Mouse (Mus musculus): Measurements from ENCODE around the gene Fiz1.
A peak's percentile ranks its signal among the peaks of the same experiment; 100 is the strongest.
"Not testable (repeated sequence)": the region's sequence is repeated elsewhere in the genome, so short reads cannot be mapped to it uniquely, and the experiment has no call there.

Gene Fiz1

DNA sequence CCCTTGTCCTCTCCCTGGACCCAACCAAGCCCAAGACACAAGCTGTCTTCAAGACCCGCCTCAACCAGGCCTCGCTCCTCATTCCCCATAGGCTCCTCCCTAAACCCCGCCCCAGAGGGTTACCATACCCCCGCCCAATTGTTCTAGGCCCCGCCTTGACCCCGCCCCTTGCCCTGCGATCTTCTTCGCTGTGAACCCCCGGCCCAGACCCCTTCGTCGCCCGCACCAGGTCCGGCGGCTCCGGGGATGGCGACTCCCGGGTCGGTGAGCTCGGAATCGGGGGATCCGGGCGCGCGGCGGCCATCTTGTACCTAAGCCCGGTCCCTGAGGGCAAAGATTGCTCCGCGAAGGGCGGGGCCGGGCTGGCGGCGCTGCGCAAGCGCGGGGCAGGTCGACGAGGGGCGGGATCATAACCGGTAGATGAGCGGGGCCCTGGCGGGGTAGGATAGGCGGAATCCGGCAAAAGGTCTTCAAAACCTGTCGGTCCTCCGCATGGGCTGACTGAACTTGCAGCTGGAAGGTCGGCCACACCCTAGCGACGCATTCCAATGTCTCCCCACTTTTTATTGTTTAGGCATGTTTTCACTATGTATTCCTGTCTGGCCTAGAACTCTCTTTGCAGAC is 23.7 kb upstream of the Fiz1 start, which contains the start of gene Zfp784:
Zfp784 (minus strand) TSS at position 338 of the 624 bp plus-strand sequence.
- peak; percentile 95 for DNase-seq (ENCODE audit: low spot score in 2 of 2)

DNA sequence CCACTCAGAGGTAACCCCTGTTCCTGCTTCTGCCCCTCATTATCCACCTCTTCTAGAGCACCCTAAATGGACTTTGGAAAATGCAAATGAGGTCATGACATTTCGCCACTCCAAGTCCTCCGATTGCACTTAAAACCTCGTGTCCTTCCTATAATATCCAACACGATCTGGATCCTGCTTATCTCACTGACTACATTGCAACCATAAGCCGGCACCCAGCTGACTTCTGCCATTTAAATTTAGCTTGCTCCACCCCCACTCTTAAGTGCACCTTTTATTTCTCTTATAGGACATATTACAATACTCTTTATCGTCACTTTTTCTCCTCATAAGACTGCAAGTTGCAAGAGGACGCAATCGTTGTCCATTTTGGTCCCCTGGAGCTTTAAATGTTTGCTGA is 23.0 kb upstream of the Fiz1 start:
- DNase-seq (ENCODE audit: low spot score in 2 of 2), result no peak

DNA sequence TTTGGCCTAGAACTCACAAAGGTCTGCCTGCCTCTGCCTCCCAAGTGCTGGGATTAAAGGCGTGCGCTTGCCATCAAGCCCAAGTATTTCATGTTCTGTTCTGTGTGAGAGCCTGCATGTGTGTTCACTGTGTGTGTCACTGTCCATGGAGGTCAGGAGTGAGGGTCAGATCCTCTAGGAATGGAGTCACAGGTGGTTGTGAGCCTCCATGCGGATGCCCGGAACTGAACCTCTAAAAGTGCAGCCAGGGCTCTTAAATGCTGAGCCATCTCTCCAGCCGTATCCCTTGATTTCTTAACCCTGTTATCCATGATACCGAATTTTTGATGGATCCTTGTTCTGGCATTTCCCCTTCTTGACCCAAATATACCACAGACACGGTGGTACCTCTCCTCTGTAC is 22.5 kb upstream of the Fiz1 start:
- DNase-seq (ENCODE audit: low spot score in 2 of 2), result no peak

DNA sequence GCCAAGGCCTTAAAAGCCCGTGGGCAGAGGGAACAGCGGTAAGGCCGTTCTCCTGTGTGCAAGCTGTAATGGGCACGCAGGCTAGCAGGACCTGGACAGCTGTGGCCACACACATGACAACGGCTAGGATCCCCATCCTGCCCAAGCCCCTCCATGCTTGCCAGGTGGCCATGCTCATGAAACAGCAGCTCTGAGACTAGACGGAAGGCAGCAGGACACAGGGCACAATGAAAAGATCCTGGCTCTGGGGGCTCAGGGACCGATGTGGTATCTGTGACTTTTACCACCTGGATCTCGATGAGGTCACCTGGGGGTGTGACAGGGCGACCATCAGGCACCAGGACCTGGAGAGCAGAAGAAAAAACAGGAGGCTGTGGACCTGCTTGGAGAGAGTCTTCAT is 21.6 kb upstream of the Fiz1 start:
- no peak for DNase-seq (ENCODE audit: low spot score in 2 of 2)

DNA sequence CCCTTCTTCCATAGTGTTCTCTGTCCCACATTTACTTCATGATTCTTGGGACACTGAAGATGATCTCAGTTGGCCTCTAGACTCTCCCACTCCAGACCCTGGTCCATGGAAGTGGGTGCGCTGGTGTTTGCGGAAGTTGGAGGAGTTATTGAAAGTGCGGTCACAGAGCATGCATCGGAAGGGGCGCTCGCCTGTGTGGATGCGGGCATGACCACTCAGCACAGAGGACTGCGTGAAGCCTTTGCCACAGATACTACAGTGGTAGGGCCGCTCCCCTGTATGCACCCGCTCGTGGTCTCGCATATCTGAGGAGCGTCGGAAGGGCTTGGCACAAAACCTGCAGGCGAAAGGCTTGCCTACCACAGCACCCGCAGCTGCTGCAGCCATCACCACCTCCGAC is 21.1 kb upstream of the Fiz1 start:
- no peak for DNase-seq (ENCODE audit: low spot score in 2 of 2)

DNA sequence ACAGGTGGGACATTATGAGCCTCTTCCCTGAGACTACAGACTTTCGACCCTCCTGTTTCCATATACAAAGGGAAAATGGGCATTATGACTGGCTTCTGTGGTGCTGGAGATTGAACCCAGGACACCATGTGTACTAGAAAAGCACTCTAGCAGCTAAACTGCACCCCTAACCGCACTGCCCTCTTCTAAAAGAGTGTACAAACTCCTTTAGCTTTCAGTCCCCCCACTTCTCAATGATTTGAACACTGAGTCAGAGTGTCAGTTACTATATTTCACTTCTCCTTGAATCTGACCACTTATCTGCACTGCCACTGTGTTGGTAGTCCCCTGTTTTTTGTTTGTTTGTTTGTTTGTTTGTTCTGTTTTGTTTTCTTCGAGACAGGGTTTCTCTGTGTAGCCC is 19.3 kb upstream of the Fiz1 start, which contains the start of gene 4632433K11Rik:
4632433K11Rik (plus strand) TSS at position 301 of the 400 bp plus-strand sequence.
- no peak for DNase-seq (ENCODE audit: low spot score in 2 of 2)

DNA sequence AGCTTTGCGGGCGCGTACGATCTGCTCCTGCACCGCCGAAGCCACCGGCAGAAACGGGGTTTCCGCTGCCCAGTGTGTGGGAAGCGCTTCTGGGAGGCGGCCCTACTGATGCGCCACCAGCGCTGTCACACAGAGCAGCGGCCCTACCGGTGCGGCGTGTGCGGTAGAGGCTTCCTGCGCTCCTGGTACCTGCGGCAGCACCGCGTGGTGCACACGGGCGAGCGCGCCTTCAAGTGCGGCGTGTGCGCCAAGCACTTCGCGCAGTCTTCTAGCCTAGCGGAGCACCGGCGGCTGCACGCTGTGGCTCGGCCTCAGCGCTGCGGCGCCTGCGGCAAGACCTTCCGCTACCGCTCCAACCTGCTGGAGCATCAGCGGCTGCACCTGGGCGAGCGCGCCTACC is 17.0 kb upstream of the Fiz1 start:
- DNase-seq (ENCODE audit: low spot score in 2 of 2), result no peak

DNA sequence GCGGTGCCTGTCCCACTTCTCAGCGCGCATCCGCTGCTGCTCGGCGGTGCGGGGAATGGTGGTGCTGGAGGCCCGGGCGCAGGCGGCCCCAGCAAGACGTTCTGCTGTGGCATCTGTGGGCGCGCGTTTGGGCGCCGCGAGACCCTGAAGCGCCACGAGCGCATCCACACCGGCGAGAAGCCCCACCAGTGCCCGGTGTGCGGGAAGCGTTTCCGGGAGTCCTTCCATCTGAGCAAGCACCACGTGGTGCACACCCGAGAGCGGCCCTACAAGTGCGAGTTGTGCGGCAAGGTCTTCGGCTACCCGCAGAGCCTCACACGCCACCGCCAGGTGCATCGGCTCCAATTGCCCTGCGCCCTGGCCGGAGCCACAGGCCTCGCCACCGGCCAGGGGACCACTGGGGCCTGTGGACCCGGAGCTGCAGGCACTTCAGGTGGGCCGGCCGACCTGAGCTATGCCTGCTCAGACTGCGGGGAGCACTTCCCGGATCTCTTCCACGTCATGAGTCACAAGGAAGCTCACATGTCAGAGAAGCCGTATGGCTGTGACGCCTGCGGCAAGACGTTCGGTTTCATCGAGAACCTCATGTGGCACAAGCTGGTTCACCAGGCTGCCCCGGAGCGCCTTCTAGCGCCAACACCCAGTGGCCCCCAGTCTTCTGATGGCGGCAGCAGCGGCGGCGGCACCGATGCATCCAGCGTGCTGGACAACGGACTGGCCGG is 16.2 kb upstream of the Fiz1 start:
- no peak for DNase-seq (ENCODE audit: low spot score in 2 of 2)

DNA sequence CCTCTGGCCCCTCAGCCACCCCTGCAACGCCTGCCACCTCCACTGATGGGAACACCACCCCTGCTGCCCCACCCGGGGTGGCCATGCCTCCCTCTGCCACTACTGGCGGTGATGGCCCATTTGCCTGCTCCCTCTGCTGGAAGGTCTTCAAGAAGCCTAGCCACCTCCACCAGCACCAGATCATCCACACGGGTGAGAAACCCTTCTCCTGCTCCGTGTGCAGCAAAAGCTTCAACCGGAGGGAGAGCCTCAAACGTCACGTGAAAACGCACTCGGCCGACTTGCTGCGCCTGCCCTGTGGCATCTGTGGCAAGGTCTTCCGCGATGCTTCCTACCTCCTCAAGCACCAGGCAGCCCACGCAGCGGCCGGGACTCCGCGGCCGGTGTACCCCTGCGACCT is 15.4 kb upstream of the Fiz1 start:
- no peak for DNase-seq (ENCODE audit: low spot score in 2 of 2)

DNA sequence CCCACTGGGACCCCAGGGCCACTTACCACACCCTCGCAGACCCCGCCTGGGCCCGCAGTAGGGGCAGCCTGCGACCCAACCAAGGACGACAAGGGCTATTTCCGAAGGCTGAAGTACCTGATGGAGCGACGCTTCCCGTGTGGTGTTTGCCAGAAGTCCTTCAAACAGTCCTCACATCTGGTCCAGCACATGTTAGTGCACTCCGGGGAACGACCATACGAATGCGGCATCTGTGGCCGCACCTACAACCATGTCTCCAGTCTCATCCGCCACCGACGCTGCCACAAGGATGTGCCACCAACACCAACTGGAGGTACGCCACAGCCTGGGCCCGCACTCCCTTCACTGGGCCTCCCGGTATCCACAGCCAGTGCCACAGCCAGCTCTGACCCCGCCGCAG is 15.0 kb upstream of the Fiz1 start:
- DNase-seq (ENCODE audit: low spot score in 2 of 2), result no peak

DNA sequence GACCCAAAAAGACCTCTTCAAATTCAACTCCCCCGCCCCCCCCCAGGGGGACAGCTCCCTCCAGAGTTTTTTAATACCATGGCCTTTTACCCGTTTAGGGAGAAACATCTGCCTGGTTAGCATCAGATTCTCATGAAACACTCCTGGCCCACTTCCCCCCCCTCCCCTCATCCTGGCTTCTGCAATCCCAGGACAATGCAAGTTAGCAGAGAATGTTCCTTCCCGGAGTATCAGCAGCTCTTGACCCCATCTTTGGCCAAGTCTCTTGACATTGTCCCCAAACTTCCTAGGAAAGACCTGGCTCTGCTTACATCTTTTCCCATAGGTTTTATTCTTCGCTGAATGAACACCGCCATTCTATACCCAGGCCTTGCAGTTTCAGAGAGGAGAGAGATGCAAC is 6.7 kb upstream of the Fiz1 start:
- DNase-seq (ENCODE audit: low spot score in 2 of 2), result no peak

DNA sequence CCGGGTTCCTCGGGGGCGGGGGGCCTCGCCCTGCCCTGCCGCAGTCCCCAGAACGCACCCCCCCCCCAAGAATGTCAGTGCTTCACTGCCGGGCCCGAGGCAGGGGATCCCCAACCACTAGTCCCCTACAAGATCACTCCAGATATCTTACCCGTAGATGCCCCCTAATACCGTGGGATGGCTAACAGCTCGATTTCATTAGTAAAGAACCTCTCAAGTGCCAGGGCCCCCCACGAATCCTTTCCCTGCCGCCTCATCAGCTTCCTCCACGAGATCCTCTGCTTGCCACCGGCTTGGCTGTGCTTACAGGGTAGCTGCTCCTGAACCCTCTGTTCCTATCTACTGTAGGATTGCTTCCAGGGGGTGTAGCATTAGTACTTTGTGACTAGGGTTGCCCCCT is 6.2 kb upstream of the Fiz1 start:
- DNase-seq (ENCODE audit: low spot score in 2 of 2), result peak in 1 of 2 experiments; percentile 51

DNA sequence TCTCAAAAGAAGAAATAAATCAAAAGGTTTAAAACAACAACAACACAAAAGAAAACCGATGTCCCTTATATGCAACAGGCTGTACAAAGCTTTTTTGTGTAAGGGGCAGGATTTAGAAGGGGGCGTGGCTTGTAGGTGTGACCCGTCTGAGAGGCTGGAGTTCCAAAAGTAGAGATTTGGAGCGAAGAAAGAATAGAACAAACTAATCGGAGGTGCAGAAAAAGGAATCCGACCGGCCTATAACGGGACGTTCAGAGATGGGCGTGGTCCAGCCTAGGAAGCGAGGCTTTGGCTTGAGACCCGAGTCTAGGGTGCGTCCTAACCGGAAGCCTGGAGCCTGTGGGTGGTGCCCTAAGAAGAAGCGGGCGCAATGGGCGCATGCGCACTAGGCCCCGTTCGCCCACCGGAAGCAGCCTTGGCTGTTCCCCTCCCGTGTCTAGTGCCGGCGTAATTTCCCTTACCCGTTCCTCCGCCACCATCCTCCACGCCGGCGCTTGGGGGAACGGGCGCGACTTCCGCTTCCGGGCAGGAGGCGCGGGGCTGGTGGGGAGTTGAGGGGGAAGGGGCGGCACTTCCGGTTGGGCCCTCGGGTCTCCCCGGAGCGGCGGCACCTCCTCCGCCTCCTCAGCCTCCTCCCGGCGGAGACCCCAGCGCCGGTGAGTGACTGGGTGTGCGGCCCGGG is 5.6 kb upstream of the Fiz1 start, which contains the start of the genes Zfp865 and Ccdc106:
Zfp865 (plus strand) TSS at position 377 of the 682 bp plus-strand sequence.
Ccdc106 (plus strand) TSS at position 554 of the 682 bp plus-strand sequence.
- peak; percentile 96 to 97 for DNase-seq (ENCODE audit: low spot score in 2 of 2)

DNA sequence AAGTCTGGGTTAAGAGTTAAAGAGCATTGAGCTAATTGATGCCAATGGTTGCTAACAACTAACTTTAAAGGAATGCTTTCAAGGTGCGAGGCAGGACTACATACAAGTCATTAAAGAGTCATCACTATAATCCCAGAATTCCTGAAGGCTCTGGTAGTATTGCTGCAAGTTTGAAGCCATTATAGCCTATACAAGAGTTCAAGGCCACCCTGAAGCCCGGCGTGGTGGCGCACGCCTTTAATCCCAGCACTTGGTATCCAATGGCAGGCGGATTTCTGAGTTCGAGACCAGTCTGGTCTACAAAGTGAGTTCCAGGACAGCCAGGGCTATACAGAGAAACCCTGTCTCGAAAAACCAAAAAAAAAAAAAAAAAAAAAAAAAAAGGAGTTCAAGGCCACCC is 5.1 kb upstream of the Fiz1 start:
- DNase-seq (ENCODE audit: low spot score in 2 of 2), result not testable (repeated sequence)

DNA sequence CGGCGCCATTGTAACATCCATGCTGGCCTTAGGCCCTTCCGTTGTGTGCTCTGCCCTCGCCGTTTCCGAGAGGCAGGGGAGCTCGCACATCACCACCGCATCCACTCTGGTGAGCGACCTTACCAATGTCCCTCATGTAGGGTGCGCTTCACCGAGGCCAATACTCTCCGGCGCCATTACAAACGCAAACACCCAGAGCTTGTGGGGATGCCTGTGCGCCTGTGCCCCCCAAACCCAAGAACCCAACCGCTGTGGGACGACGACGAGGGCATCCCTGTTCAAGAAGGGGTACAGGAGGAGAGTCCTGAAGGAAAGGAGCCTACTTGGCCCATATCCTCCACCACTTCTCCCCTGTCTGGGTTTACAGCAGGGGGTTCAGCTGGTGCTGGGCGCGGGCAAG is 3.4 kb upstream of the Fiz1 start:
- no peak for DNase-seq (ENCODE audit: low spot score in 2 of 2)

DNA sequence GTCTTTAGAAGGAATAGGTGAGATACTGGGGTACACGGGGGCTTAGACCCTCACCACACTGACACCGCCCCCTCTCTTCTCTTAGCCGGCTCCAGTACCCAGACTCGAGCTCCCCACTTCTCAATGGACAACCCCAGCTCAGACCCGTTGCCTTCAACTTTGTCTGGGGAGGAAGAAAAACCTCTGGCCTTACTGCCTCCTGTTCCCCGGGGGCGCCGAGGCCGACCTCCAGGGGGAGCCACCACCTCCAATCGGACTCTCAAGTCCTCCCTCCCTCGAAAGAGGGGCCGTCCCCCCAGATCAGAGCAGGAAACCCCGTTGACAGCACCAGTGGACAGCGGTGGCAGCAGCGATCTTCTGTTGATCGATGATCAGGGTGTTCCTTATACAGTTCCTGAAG is 2.9 kb upstream of the Fiz1 start:
- DNase-seq (ENCODE audit: low spot score in 2 of 2), result peak in 1 of 2 experiments; percentile 55

DNA sequence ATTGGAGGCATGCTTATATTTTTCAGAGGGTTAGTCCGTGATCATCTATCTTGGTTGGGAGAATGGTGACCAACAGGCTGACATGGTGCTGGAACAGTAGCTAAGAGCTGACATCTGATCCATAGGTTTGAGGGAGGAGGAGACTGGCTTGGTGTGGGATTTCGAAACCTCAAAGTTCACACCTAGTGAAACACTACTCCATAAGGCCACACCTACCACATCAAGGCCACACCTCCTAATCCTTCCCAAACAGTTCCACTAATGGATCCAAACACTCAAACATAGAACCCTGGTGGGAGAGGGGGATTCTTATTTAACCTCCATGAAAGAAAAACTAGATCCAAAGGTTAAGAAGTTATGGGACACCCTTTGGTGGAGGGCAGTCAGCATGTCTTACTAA is 2.4 kb upstream of the Fiz1 start:
- no peak for DNase-seq (ENCODE audit: low spot score in 2 of 2)

DNA sequence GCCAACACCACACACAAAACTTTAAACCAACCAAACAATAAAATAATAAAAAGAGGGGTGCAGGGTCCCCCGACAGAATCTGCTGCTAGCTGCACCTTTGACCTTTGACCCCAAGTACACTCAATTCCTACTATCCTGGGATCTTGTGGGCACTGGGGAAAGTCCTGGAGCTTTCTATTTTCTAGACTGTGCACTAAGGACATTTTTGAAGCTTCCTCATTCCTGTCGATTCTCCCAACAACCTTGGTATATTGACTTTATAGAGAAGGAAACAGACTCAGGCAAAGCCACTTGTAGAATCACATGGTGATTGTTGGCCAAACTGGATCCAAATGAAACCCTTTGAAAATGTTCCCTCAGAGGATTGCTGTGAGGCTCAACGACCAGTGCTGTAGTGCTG is 1.6 kb upstream of the Fiz1 start:
- DNase-seq (ENCODE audit: low spot score in 2 of 2), result no peak

DNA sequence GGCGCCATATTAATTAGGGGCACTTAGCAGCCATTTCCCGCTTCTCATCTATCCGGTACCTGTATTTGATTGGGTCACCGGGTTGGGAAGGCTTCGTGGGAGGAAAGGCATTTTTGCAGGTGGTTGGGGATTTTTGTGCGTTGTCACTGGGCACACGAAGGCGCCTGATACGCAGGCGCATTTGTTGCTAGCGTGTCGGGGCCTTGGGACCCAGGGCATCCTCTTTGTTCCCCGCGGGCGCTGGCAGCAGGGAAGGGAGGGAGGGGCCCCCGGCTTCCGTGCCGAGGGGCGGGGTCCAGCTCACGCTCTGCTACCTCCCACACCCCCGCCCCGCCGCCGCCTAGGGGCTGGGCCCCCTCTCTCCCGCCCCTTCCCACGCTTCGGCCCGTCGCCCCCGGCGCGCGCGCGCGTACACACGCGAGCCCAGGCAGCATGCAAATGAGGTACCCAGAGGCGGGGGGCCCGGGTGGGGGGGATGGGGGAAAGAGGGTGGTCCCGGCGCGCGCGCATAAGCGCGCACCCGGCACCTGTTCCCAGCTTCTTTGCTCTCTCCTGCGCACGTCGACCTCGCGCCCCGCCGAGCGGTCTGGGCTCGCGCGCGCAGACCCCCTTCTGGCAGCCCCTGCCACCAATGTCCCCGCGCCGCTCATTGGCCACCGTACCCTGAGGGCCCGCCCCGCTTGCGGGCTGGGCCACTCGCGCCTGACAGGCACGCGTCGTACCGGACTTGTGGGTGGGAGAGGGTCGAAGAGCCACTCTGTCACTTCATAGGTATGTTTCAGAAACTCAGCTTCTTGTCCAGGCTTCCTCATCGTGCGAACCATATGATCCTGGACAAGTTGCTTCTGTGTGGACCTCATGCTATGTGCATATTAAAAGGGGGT is 863 bp upstream of the Fiz1 start, which contains the start of gene Gm44973:
Gm44973 (plus strand) TSS at position 379 of the 884 bp plus-strand sequence.
- DNase-seq (ENCODE audit: low spot score in 2 of 2), result peak; percentile 86 to 92

DNA sequence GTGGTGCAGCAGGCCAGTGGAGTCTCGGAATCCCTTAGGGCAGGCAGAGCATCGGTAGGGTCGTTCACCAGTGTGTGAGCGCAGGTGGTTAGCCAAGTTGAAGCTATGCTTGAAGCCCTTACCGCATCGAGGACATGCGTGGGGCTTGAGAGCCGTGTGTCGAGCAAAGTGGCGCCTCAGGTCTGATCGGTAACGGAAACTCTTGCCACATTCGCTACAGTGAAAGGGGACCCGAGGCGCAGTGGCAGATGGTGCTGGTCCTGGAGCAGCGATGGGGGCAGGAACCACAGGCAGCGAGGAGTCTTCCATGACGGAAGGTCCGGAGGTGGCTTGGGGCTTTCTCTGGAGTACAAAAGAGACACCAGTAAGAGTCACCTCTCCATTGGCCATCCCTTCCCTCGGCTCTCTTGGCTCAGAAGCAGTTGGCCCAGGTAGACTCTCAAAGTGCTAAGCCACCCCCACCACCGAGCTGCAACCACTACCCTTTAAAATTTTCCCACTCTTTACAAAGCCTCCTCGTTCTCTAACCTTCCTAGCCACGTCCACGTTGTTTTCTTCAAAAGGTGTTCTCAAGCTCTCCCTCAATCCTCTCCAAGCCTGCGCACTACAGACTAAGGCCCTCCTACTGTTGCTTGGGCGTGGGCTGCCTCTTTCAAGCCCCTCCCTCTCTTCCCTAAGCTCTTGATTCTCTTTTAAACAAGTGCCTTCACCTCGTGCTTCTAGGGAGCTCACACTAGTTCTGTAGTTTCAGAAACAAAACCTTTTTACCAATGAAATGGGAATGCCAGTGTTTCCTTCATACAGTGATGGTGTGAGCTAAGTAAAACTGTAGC is 1.6 kb downstream of the Fiz1 start:
- no peak for DNase-seq (ENCODE audit: low spot score in 2 of 2)

DNA sequence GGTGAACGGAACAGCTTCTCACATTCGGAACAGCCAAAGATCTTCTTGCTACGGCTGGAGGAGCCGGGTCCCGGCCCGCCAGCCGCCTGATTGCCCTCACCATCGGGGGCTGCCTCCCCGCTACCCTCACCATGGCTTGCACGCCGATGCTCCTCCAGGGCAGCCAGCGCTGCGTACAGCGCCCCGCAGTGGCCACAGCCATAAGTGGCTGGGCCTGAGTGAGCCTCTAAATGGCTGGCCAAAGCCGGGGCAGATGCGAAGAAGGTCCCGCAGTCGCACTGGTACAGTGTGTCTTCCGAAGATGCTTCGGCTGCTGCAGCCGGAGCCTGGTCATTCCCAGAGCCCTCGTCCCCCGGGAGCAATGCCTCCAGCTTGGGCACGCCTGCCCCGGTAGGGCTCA is 6.3 kb downstream of the Fiz1 start:
- DNase-seq (ENCODE audit: low spot score in 2 of 2), result no peak
